Mouse (Mus musculus) small intestine, adult 2 months (tissue): ENCODE measurements at regions not wholly inside any gene's neighbourhood (a gene's known extent, or its start where the extent isn't known, plus 50 kb on each side); places are given as distances from the start of the nearest gene placed in this dataset.

Source experiments
- CTCF ChIP-seq: fragments of 200-500 bp; IDR thresholded peaks from 2 replicates; pipeline ENCODE4 v1.5.1; 2012; ENCODE audit warnings: low read depth, mild to moderate bottlenecking, control low read depth, inconsistent platforms, low read length, moderate library complexity, mixed read lengths; ENCODE audit not compliant: insufficient replicate concordance, insufficient read length; ENCODE audit errors: extremely low read depth
- POLR2A ChIP-seq: fragments of 200-500 bp; IDR thresholded peaks from 2 replicates; pipeline ENCODE4 v1.6.1; 2012; ENCODE audit warnings: low read depth, mild to moderate bottlenecking, control low read depth, inconsistent platforms, low read length, moderate library complexity

DNA sequence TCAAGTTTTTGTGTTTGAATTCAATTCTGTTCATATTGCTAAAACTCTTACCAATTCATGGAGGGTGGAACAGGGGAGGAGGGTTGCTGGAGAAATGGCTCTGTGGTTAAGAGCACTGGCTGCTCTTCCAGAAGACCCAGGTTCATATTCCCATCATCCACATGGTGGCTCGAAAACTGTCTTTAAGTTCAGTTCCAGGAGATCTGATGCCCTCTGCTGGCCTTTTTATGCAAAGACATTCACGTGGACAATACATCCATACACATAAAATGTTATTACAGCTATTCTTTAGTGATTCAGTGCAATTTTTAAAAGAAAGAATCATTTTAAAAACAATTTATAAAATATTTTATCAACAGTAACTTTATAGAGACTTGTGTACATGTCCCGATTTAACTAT lies 70.4 kb upstream of the Lpar1 start:
- TF ChIP-seq CTCF: peak; percentile 36; the same call in 1 of the 2 replicates
- no peak for TF ChIP-seq POLR2A
